Mouse (Mus musculus) retina, postnatal 1 day (tissue): ENCODE data around the gene Lrpprc.
"Not testable (repeated sequence)": the region's sequence is repeated elsewhere in the genome, so short reads cannot be mapped to it uniquely, and the experiment has no call there.

Source experiments
- DNase-seq: peaks from one replicate; pipeline ENCODE4 v3.0.0-alpha.2; 2012

The Lrpprc gene

GRCm38 (mm10) chr17:84790447-84791098, at the start of gene Lrpprc:
Lrpprc (minus strand) TSS chr17:84790789.
- peak; percentile 98 for DNase-seq

GRCm38 (mm10) chr17:84837780-84838179, 47.2 kb upstream of the Lrpprc start:
- peak; percentile 86 for DNase-seq

- DNase-seq: no peak
Observed at GRCm38 (mm10) chr17:84835249-84835648, 44.7 kb upstream of the Lrpprc start.

GRCm38 (mm10) chr17:84832346-84832745, 41.8 kb upstream of the Lrpprc start:
- DNase-seq: peak; percentile 84

GRCm38 (mm10) chr17:84828301-84828700, 37.7 kb upstream of the Lrpprc start:
- no peak for DNase-seq

- peak; percentile 48 for DNase-seq
Observed at GRCm38 (mm10) chr17:84820603-84821002, 30.0 kb upstream of the Lrpprc start.

GRCm38 (mm10) chr17:84818390-84818789, 27.8 kb upstream of the Lrpprc start:
- no peak for DNase-seq

- DNase-seq: no peak
Observed at GRCm38 (mm10) chr17:84816014-84816461, 25.4 kb upstream of the Lrpprc start.

- DNase-seq: peak; percentile 50
Observed at GRCm38 (mm10) chr17:84814905-84815304, 24.3 kb upstream of the Lrpprc start.

- DNase-seq: not testable (repeated sequence)
Observed at GRCm38 (mm10) chr17:84814192-84814591, 23.6 kb upstream of the Lrpprc start.

- DNase-seq: peak; percentile 2
Observed at GRCm38 (mm10) chr17:84792006-84792405, 1.4 kb upstream of the Lrpprc start.

- DNase-seq: no peak
Observed at GRCm38 (mm10) chr17:84791156-84791555, 567 bp upstream of the Lrpprc start.

- DNase-seq: no peak
Observed at GRCm38 (mm10) chr17:84790043-84790442, 546 bp downstream of the Lrpprc start.

GRCm38 (mm10) chr17:84788376-84789125, 2.0 kb downstream of the Lrpprc start:
- no peak for DNase-seq

GRCm38 (mm10) chr17:84787477-84787876, 3.1 kb downstream of the Lrpprc start:
- DNase-seq: no peak

- DNase-seq: no peak
Observed at GRCm38 (mm10) chr17:84786911-84787310, 3.7 kb downstream of the Lrpprc start.

GRCm38 (mm10) chr17:84785176-84785575, 5.4 kb downstream of the Lrpprc start:
- DNase-seq: no peak

- DNase-seq: no peak
Observed at GRCm38 (mm10) chr17:84783491-84783890, 7.1 kb downstream of the Lrpprc start.

- no peak for DNase-seq
Observed at GRCm38 (mm10) chr17:84780321-84780720, 10.3 kb downstream of the Lrpprc start.

- DNase-seq: no peak
Observed at GRCm38 (mm10) chr17:84778477-84778978, 12.1 kb downstream of the Lrpprc start.

- DNase-seq: no peak
Observed at GRCm38 (mm10) chr17:84776362-84777000, 14.1 kb downstream of the Lrpprc start.

GRCm38 (mm10) chr17:84775291-84775690, 15.3 kb downstream of the Lrpprc start:
- no peak for DNase-seq

- no peak for DNase-seq
Observed at GRCm38 (mm10) chr17:84771882-84772281, 18.7 kb downstream of the Lrpprc start.

GRCm38 (mm10) chr17:84758971-84759370, 31.6 kb downstream of the Lrpprc start:
- DNase-seq: no peak
